17 mouse cellular contexts compared by ENCODE assay signal in the genomic region with DNA sequence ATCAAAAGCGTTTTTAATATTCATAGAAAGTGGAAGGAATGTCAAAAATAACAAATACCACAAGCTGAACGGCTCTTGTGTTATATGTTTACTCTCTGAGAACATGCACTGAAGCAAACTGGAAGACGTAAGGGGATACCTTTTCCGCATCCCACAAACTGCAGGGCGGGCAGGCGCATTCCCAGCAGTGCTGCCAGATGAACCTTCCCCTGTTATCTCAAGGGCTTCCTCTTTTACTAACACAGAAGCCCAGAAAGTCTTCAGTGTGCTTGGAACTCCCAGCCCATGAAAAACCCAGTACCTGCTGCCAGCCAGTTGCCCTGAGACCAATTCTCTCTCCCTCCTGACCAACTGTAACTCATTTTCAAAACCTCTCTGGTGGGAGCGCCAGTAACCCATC. TPM values are rescaled to one million over a fixed set of nuclear protein-coding genes. Genes with fewer than 3 reads are reported as not detected.
A peak's percentile ranks its signal among the peaks of the same experiment; 100 is the strongest.
DNase-seq lines count a peak whose midpoint lies in the region; ATAC-seq and TF ChIP-seq lines count a peak whose summit lies in the region.
"Had no signal": no experiment of that assay in that cellular context is flagged by ENCODE, and none has a peak within 500 bp of the region (broad histone marks: within the 10 kb centered on the region; RNA-seq: fewer than 3 reads in every experiment).

No protein-coding gene starts in this region.

- no peaks in the 10 kb centered on the region for H3K79me2 ChIP-seq in myocyte (ENCODE audit: control insufficient read depth, insufficient read depth)

- H3K9ac ChIP-seq in heart, embryonic 15.5 days: no peak overlapping the region
- H3K9ac ChIP-seq: liver, embryonic 13.5 days had no signal

- peak; percentile 47; the same call in 1 of the 2 replicates for ATAC-seq in heart, embryonic 15.5 days (replicated peaks; ENCODE audit: insufficient number of reproducible peaks, insufficient read depth, low FRiP score, low read depth)
- ATAC-seq: CD4-positive, CD25-positive, alpha-beta regulatory T cell, adult 4 months; inflammation-experienced regulatory T-cells, adult 6 months had no signal

- peak; percentile 11 to 30 for DNase-seq in kidney, postnatal 4 days
- DNase-seq in kidney, postnatal 14 days: no peak
- peak; percentile 63 to 68 for DNase-seq in heart, adult 18-20 months
- no peak for DNase-seq in left cerebral cortex, adult 18-20 months (ENCODE audit: low spot score in 2 of 2)
- no peak for DNase-seq in thymus, postnatal 25 days
- DNase-seq: cerebellum, adult 8-10 months; embryo, embryonic 11 days; liver, embryonic 13.5 days; thymus, postnatal 14 days had no signal

- H3K4me2 ChIP-seq in heart, embryonic 15.5 days: peak overlapping the region; percentile 45
- peak overlapping the region; percentile 47 for H3K4me2 ChIP-seq in myocyte (ENCODE audit: low read depth)
- H3K4me2 ChIP-seq: liver, embryonic 13.5 days had no signal

- H3K27ac ChIP-seq in heart, embryonic 15.5 days: peak overlapping the region; percentile 89
- H3K27ac ChIP-seq: liver, embryonic 13.5 days had no signal

- H3K36me3 ChIP-seq in heart, embryonic 15.5 days: no peaks in the 10 kb centered on the region
- H3K36me3 ChIP-seq in myocyte (ENCODE audit: control insufficient read depth, insufficient read depth): no peaks in the 10 kb centered on the region
- H3K36me3 ChIP-seq: liver, embryonic 13.5 days had no signal

- WGBS in heart, embryonic 15.5 days: 23% methylated on average over 7 of the region's 7 CpGs

- peaks cover 28% of the 10 kb centered on the region for H3K4me1 ChIP-seq in heart, embryonic 15.5 days (replicated peaks)
- H3K4me1 ChIP-seq: liver, embryonic 13.5 days had no signal

- TF ChIP-seq POLR2A in myocyte (IDR thresholded peaks at IDR 0.05; ENCODE audit: insufficient read length, low read depth): no peak

- no peaks in the 10 kb centered on the region for H3K27me3 ChIP-seq in heart, embryonic 15.5 days
- no peaks in the 10 kb centered on the region for H3K27me3 ChIP-seq in myocyte (ENCODE audit: control insufficient read depth, insufficient read depth, insufficient read length)
- H3K27me3 ChIP-seq: liver, embryonic 13.5 days; megakaryocyte, embryonic 14.5 days had no signal

- no peak overlapping the region for H3ac ChIP-seq in myocyte (ENCODE audit: control insufficient read depth, insufficient read length)

- 0 out of 2 replicates have a peak overlapping the region, but pooled peaks have one; percentile 2 for H3K4me3 ChIP-seq in heart, embryonic 15.5 days
- H3K4me3 ChIP-seq in myocyte: no peak overlapping the region
- H3K4me3 ChIP-seq: liver, embryonic 13.5 days; megakaryocyte, embryonic 14.5 days had no signal

- no peaks in the 10 kb centered on the region for H3K9me3 ChIP-seq in heart, embryonic 15.5 days (replicated peaks)
- H3K9me3 ChIP-seq: liver, embryonic 13.5 days had no signal

TF ChIP-seq in myocyte, 11 proteins besides CTCF, POLR2A, EP300 and RAD21:
- TF ChIP-seq CEBPB (IDR thresholded peaks at IDR 0.05; ENCODE audit: insufficient read depth, poor library complexity, severe bottlenecking): no peak
- TF ChIP-seq TCF3 (IDR thresholded peaks at IDR 0.05; ENCODE audit: insufficient read length, low read depth): no peak
- peak in 1 of 3 experiments; percentile 14 for TF ChIP-seq MYOG (IDR thresholded peaks at IDR 0.05; ENCODE audit: control insufficient read depth in 1 of 3, insufficient read depth in 1 of 3, insufficient read length in 2 of 3, low read depth in 2 of 3)
- TF ChIP-seq SRF (IDR thresholded peaks at IDR 0.05; ENCODE audit: control insufficient read depth, insufficient read length, low read depth): no peak
- peak in 1 of 3 experiments; percentile 12 for TF ChIP-seq MYOD1 (IDR thresholded peaks at IDR 0.05; ENCODE audit: control insufficient read depth in 1 of 3, insufficient read length in 2 of 3, low read depth in 2 of 3)
- TF ChIP-seq E2F4 (IDR thresholded peaks at IDR 0.05; ENCODE audit: insufficient read depth): no peak

RNA-seq across cellular contexts. Expression of a gene that starts 32.3 kb away (rescaled TPM):
- not detected for total RNA-seq in heart, adult 18-20 months (2021)
- 27.1 and 29.3 TPM in 2 replicates for polyA plus RNA-seq in heart, embryonic 15.5 days (2015; fragmentation: Nextera tagmentation; extraction: Ambion mirVana)
- polyA plus RNA-seq in myocyte (2012; fragmentation: generic; extraction: Trizol): 4.0 TPM
- total RNA-seq in left cerebral cortex, adult 18-20 months (2021): not detected
- total RNA-seq: gastrocnemius, postnatal 4 days; layer of hippocampus, adult 18-20 months; left cerebral cortex, postnatal 25 days had no signal
- polyA plus RNA-seq: CD4-positive, CD25-positive, alpha-beta regulatory T cell, adult 4 months; inflammation-experienced regulatory T-cells, adult 6 months had no signal

Comparison
In these comparisons a context has a peak if more than half of its experiments do, and no peak if none do; other contexts are left out.
1. DNase-seq: peak in kidney, postnatal 4 days (2 of 2) and heart, adult 18-20 months (2 of 2); none in kidney, postnatal 14 days (single experiment), left cerebral cortex, adult 18-20 months (0 of 2) and thymus, postnatal 25 days (single experiment).